Mouse (Mus musculus) spleen, adult 2 months (tissue): ENCODE measurements around the gene Sat2. TPM values are rescaled to one million over a fixed set of nuclear protein-coding genes. Genes with fewer than 3 reads are reported as not detected.

ENCODE experiments used
- DNase-seq, 2 experiments: peaks; one replicate each; pipeline versions ENCODE4 v3.0.0 to v3.0.0-alpha.2; 2012 to 2021; ENCODE audit warnings: low spot score in 2 of 2, low read depth in 1 of 2
- H3K27ac ChIP-seq: fragments of 200-500 bp; 2 replicates; pipeline ENCODE4 v1.5.1; 2012; ENCODE audit warnings: low read length, inconsistent platforms; ENCODE audit not compliant: insufficient read depth
- H3K27me3 ChIP-seq: fragments of 200-500 bp; 2 replicates; pipeline ENCODE4 v1.6.1; 2012; ENCODE audit warnings: mild to moderate bottlenecking, moderate library complexity, low read length, inconsistent platforms; ENCODE audit not compliant: control insufficient read depth, insufficient read depth
- H3K36me3 ChIP-seq: fragments of 200-500 bp; 2 replicates; pipeline ENCODE4 v1.6.1; 2012; ENCODE audit warnings: mild to moderate bottlenecking, low read length, inconsistent platforms; ENCODE audit not compliant: control insufficient read depth, insufficient read depth
- H3K4me1 ChIP-seq: fragments of 200-500 bp; 2 replicates; pipeline ENCODE4 v1.6.1; 2011; ENCODE audit warnings: inconsistent platforms; ENCODE audit not compliant: control insufficient read depth, insufficient read depth, insufficient read length
- H3K4me3 ChIP-seq: fragments of 200-500 bp; 2 replicates; pipeline ENCODE4 v1.5.1; 2011; ENCODE audit warnings: mild to moderate bottlenecking, inconsistent platforms; ENCODE audit not compliant: insufficient read depth, insufficient read length; ENCODE audit errors: extremely low read depth
- CTCF ChIP-seq: fragments of 200-500 bp; IDR thresholded peaks from 2 replicates; pipeline ENCODE4 v1.5.1; 2011; ENCODE audit warnings: mild to moderate bottlenecking, inconsistent platforms; ENCODE audit not compliant: insufficient read depth, insufficient read length, insufficient replicate concordance; ENCODE audit errors: extremely low read depth
- POLR2A ChIP-seq: fragments of 200-500 bp; IDR thresholded peaks from 2 replicates; pipeline ENCODE4 v1.6.1; 2011; ENCODE audit warnings: low read depth, low read length, inconsistent platforms
- WGBS: fragments of 180-500 bp; shearing (Covaris S2); methylation state at CpG from one replicate; pipeline ENCODE4 v1.1.7; 2018; 5-methylcytosine and 5-hydroxymethylcytosine counted together
- polyA plus RNA-seq: library from polyadenylated mRNA; depleted of rRNA; stranded (reverse); fragments of >200 nt; gene quantifications from 2 replicates; pipeline ENCODE4 v1.2.3, GENCODE M21; 2012

The Sat2 gene
- polyA plus RNA-seq, 1 experiment = 1.1 TPM

DNA sequence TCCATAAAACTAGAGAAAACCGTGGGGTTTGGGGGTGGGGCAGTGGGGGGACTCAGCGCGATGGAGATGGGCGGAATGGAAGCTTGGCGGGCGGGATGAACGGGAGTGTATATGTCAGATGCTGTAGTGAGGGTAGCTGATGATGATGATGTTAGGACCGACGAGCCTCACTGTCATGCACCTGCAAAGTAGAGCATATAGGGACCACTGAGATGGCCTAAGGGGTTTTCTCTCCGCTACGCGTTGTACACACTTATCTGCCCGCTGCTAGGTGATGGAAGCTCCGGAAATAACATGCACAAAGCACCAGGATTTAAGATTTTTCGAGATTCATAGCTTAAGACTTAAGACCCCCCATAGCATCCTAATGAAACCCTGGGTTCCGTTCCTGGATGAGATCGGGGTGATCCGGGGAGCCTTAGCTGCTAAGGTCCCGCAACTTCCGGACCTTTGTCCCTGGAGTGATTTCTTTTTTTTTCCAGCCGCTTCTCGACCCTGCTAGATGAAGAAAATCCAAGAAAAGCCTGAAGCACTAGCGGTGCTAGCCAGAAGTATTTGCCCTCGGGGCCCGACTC, 41.2 kb upstream of the Sat2 start:
- TF ChIP-seq POLR2A (no peak), CTCF (no peak)
- under 1% methylated on average over 25 of the region's 25 CpGs for WGBS
- no peaks in the 10 kb centered on the region for H3K36me3 ChIP-seq
- H3K4me3 ChIP-seq = peak overlapping the region; percentile 77
- no peaks in the 10 kb centered on the region for H3K27me3 ChIP-seq
- peak overlapping the region; percentile 94 for H3K27ac ChIP-seq
- DNase-seq = peak in 1 of 2 experiments; percentile 11
- peaks cover 10% of the 10 kb centered on the region; the same call in 1 of the 2 replicates for H3K4me1 ChIP-seq

- Histone ChIP-seq H3K27ac (peak overlapping the region; percentile 94), H3K36me3 (no peaks in the 10 kb centered on the region), H3K4me1 (peaks cover 15% of the 10 kb centered on the region; the same call in 1 of the 2 replicates), H3K4me3 (peak overlapping the region; percentile 77), H3K27me3 (no peaks in the 10 kb centered on the region)
- under 1% methylated on average over 36 of the region's 36 CpGs for WGBS
- peak; percentile 73 to 83 for DNase-seq
- TF ChIP-seq POLR2A (no peak), CTCF (no peak)
Measured at GRCm38 (mm10) chr11:69581147-69581688, 40.6 kb upstream of the Sat2 start.

DNA sequence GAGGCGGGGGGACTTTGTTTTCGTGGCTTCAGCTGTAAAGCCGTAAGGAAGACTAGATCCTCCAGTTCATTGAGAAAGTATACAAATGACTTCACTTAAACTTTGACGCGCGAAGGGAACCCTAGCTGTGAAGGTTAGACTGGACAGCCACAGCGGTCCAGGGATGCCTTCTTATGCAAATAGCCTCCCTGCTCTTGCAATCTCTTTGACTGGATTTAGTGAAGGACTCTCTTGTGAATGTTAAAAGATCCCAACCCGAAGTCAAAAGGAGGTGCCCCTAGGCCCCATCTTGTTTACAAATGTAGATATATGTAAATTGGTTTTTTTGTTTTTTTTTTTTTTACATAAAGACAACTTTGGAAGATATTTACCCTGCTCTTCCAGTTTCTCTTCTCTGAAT, 40.0 kb upstream of the Sat2 start:
- WGBS = 3% methylated on average over 8 of the region's 8 CpGs
- TF ChIP-seq POLR2A (no peak), CTCF (no peak)
- Histone ChIP-seq H3K4me1 (peaks cover 15% of the 10 kb centered on the region; the same call in 1 of the 2 replicates), H3K36me3 (no peaks in the 10 kb centered on the region), H3K4me3 (peak overlapping the region; percentile 77), H3K27ac (peak overlapping the region; percentile 69), H3K27me3 (no peaks in the 10 kb centered on the region)
- DNase-seq = no peak

- no peak for DNase-seq
- Histone ChIP-seq H3K27ac (no peak overlapping the region), H3K4me1 (peaks cover 15% of the 10 kb centered on the region; the same call in 1 of the 2 replicates), H3K4me3 (no peak overlapping the region), H3K27me3 (no peaks in the 10 kb centered on the region), H3K36me3 (peaks cover 4% of the 10 kb centered on the region)
- TF ChIP-seq CTCF = no peak
- no peak for TF ChIP-seq POLR2A
- WGBS = 67% methylated on average over 9 of the region's 9 CpGs
Measured at GRCm38 (mm10) chr11:69582230-69582805, 39.5 kb upstream of the Sat2 start.

DNA sequence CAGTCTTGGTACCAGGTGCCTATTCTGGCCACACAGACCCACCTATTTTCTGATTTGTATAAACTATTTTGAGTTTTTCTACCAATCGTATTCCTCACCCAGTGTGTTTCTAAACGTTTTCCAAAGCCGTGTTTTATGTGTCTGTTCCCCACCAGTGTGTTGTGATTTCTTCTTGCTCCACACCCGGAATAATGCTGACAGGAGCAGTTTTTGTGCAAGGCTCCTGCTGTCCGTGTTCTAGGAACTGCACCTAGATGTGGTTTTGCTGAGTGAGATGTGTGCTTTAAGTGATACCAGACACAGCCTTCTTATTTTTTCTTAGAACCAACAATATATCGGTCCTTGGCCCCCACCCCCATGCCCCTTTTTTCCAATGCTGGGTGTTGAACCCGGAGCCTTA, 37.8 kb upstream of the Sat2 start:
- Histone ChIP-seq H3K4me3 (no peak overlapping the region), H3K36me3 (peaks cover 21% of the 10 kb centered on the region), H3K4me1 (peaks cover 8% of the 10 kb centered on the region; the same call in 1 of the 2 replicates), H3K27ac (no peak overlapping the region), H3K27me3 (no peaks in the 10 kb centered on the region)
- no peak for DNase-seq
- 83% methylated on average over 7 of the region's 7 CpGs for WGBS
- TF ChIP-seq CTCF (no peak), POLR2A (no peak)

DNA sequence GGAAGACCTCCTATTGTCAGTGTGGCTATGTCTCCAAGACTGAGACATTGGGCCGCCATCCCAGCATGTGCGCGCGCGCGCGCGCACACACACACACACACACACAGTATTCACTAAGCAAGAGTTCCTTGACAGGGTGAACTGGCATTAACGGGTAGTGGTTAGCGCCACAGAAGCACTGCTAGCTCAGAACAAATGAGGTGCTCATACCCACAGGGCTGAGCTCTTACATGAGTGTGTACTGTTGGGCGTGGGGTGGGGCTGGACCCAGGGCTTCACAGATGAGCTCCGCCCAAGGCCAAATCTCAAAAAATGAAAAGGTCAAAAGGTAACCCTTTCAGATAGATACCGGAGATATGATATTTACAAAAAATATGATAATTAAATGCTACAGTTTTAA, 36.9 kb upstream of the Sat2 start:
- Histone ChIP-seq H3K4me1 (peaks cover 8% of the 10 kb centered on the region; the same call in 1 of the 2 replicates), H3K27me3 (no peaks in the 10 kb centered on the region), H3K36me3 (peaks cover 30% of the 10 kb centered on the region), H3K4me3 (no peak overlapping the region), H3K27ac (no peak overlapping the region)
- TF ChIP-seq POLR2A (no peak), CTCF (no peak)
- no peak for DNase-seq
- 91% methylated on average over 13 of the region's 13 CpGs for WGBS

DNA sequence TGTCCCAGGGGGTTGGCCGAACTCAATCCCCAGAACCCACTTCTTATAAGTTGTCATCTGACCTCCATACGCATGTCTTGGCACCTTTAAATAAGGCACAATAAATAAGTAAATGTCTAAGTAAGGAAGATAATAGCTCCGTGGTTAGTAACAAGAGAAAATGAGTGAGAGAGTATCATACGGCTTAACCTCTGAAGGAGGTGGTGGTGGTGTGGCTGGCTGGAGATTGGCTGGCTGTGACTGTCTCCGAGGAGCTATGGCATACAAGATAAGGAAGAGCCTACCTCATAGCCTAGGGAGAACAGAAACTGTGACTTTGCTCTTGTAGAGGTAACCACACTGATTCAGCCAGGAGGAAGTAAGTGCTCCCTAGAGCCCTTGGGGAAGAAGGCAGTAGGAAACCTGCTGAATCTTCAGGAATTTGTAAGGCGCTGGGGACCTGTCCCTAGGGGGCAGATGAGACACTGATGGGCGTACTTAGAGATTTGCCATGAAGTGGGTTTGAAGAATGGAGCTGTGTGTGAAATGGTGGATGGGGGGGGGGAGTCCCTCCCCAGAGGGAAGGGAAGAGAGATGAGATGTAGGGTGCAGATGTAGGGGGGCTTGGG, 36.0 kb upstream of the Sat2 start:
- Histone ChIP-seq H3K4me3 (no peak overlapping the region), H3K27ac (no peak overlapping the region), H3K27me3 (no peaks in the 10 kb centered on the region), H3K4me1 (peaks cover 8% of the 10 kb centered on the region; the same call in 1 of the 2 replicates), H3K36me3 (peaks cover 37% of the 10 kb centered on the region)
- 45% methylated on average over 7 of the region's 7 CpGs for WGBS
- TF ChIP-seq POLR2A = no peak
- no peak for DNase-seq
